Mouse (Mus musculus): Measurements from ENCODE around the gene Dbnl.

GRCm38 (mm10) chr11:5780035-5780499, 8.2 kb upstream of the Dbnl start:
- TF ChIP-seq USF1 (IDR thresholded peaks at IDR 0.05; ENCODE audit: low read depth, low read length), result no peak
- TF ChIP-seq MYC (IDR thresholded peaks at IDR 0.05; ENCODE audit: low read depth, low read length), result no peak
- TF ChIP-seq ZMIZ1 (IDR thresholded peaks at IDR 0.05; ENCODE audit: low read depth, low read length), result no peak
- no peak for TF ChIP-seq JUN (IDR thresholded peaks at IDR 0.05; ENCODE audit: insufficient read depth, low read depth, low read length)
- TF ChIP-seq POLR2A (IDR thresholded peaks at IDR 0.05; ENCODE audit: low read depth, low read length), result no peak
- TF ChIP-seq CTCF (conservative IDR thresholded peaks at IDR 0.05 in 1 of 2, IDR thresholded peaks at IDR 0.05 in 1 of 2; ENCODE audit: low read depth in 2 of 2, low read length in 2 of 2), result no peak
- no peak for TF ChIP-seq EP300 (IDR thresholded peaks at IDR 0.05; ENCODE audit: low read length)
- no peak for TF ChIP-seq CHD1 (IDR thresholded peaks at IDR 0.05; ENCODE audit: low read depth, low read length)
- no peak for TF ChIP-seq ZC3H11A (IDR thresholded peaks at IDR 0.05; ENCODE audit: low read depth, low read length)
- TF ChIP-seq CHD2 (IDR thresholded peaks at IDR 0.05; ENCODE audit: low read length), result no peak
- TF ChIP-seq ZNF384 (IDR thresholded peaks at IDR 0.05; ENCODE audit: low read depth, low read length), result no peak

Measured in CH12.LX (cell line).